Comparison of ENCODE assay signal across 8 mouse cellular contexts in genomic region chr14:76610429-76611378, GRCm38 (mm10). TPM values are rescaled to one million over a fixed set of nuclear protein-coding genes. Genes with fewer than 3 reads are reported as not detected.
DNase-seq lines count a peak whose midpoint lies in the region; ATAC-seq lines count a peak whose summit lies in the region.

No protein-coding gene starts in this region.

- 49% methylated on average over 11 of the region's 11 CpGs for WGBS in neural tube, embryonic 12.5 days
- WGBS in forebrain, embryonic 12.5 days, result 45% methylated on average over 11 of the region's 11 CpGs

- no peak for DNase-seq in neural tube, embryonic 10.5 days (ENCODE audit: extremely low spot score, low spot score)
- peak; percentile 75 to 77 for DNase-seq in left cerebral cortex, postnatal 14 days (ENCODE audit: low spot score in 2 of 2)
- DNase-seq in telencephalon, adult 2 months (ENCODE audit: low read depth, low spot score), result peak; percentile 72
- no peak for DNase-seq in spleen, postnatal 10 days (ENCODE audit: low spot score in 2 of 2)
- DNase-seq in urinary bladder, postnatal 4 days (ENCODE audit: low spot score in 2 of 2), result no peak

- H3K4me1 ChIP-seq in neural tube, embryonic 12.5 days, result no peaks in the 10 kb centered on the region; the same call in 1 of the 2 replicates
- peaks cover 12% of the 10 kb centered on the region for H3K4me1 ChIP-seq in forebrain, embryonic 12.5 days

- no peak overlapping the region for H3K4me2 ChIP-seq in neural tube, embryonic 12.5 days (replicated peaks)
- no peak overlapping the region for H3K4me2 ChIP-seq in forebrain, embryonic 12.5 days

- H3K9me3 ChIP-seq in neural tube, embryonic 12.5 days, result no peaks in the 10 kb centered on the region
- no peaks in the 10 kb centered on the region for H3K9me3 ChIP-seq in forebrain, embryonic 12.5 days

- ATAC-seq in neural tube, embryonic 12.5 days (ENCODE audit: low FRiP score, low read depth), result 0 out of 2 replicates have a peak, but pooled peaks have one; percentile 33
- ATAC-seq in forebrain, embryonic 12.5 days (ENCODE audit: low FRiP score), result peak; percentile 84; the same call in 1 of the 2 replicates
- ATAC-seq in hematopoietic stem cell, adult 5-6 weeks (replicated peaks in 1 of 2; ENCODE audit: insufficient read depth in 1 of 2, low FRiP score in 2 of 2, low TSS enrichment in 1 of 2, low read depth in 1 of 2, poor library complexity in 2 of 2, severe bottlenecking in 2 of 2), result peak; percentile 85

- no peak overlapping the region for H3K9ac ChIP-seq in neural tube, embryonic 12.5 days
- H3K9ac ChIP-seq in forebrain, embryonic 12.5 days, result no peak overlapping the region

- no peak overlapping the region for H3K4me3 ChIP-seq in neural tube, embryonic 12.5 days
- H3K4me3 ChIP-seq in forebrain, embryonic 12.5 days (replicated peaks), result no peak overlapping the region

- H3K27ac ChIP-seq in neural tube, embryonic 12.5 days, result no peak overlapping the region
- H3K27ac ChIP-seq in forebrain, embryonic 12.5 days, result peak overlapping the region; percentile 59

- H3K27me3 ChIP-seq in neural tube, embryonic 12.5 days (replicated peaks), result no peaks in the 10 kb centered on the region
- no peaks in the 10 kb centered on the region for H3K27me3 ChIP-seq in forebrain, embryonic 12.5 days

- intact Hi-C loops in left cerebral cortex, postnatal 14 days (cut with DNase I), result no loop called here

- no peaks in the 10 kb centered on the region for H3K36me3 ChIP-seq in neural tube, embryonic 12.5 days
- H3K36me3 ChIP-seq in forebrain, embryonic 12.5 days (replicated peaks), result no peaks in the 10 kb centered on the region

RNA-seq across cellular contexts. Expression of gene Serp2, which starts 54.0 kb away (rescaled TPM):
- 69.9 and 73.5 TPM in 2 replicates for polyA plus RNA-seq in neural tube, embryonic 12.5 days (2016; fragmentation: Nextera tagmentation; extraction: Ambion mirVana)
- 43.4 and 45.3 TPM in 2 replicates for polyA plus RNA-seq in forebrain, embryonic 12.5 days (2016; fragmentation: Nextera tagmentation; extraction: Ambion mirVana)
- total RNA-seq in hematopoietic stem cell, adult 5-6 weeks (2017), result not detected in 2 replicates
- 100 to 1,000 TPM; 161 to 172 TPM for total RNA-seq in left cerebral cortex, postnatal 14 days (2021)

Comparison
In these comparisons a context has a peak if more than half of its experiments do, and no peak if none do; other contexts are left out.
1. ATAC-seq: peak in every context shown above with its lines; median percentile 85 in hematopoietic stem cell, adult 5-6 weeks; 84 in forebrain, embryonic 12.5 days; 33 in neural tube, embryonic 12.5 days.
2. DNase-seq: peak in left cerebral cortex, postnatal 14 days (2 of 2) and telencephalon, adult 2 months (single experiment); none in neural tube, embryonic 10.5 days (single experiment), spleen, postnatal 10 days (0 of 2) and urinary bladder, postnatal 4 days (0 of 2).
3. RNA of gene Serp2, which starts 54.0 kb away (total RNA-seq): 161 to 172 TPM in left cerebral cortex, postnatal 14 days; not detected in hematopoietic stem cell, adult 5-6 weeks; every median in the first group is over 100 times any median in the second.